Comparison of ENCODE assay signal across 8 mouse cellular contexts in genomic region chr8:108713346-108714142, GRCm38 (mm10).
DNase-seq lines count a peak whose midpoint lies in the region; ATAC-seq and TF ChIP-seq lines count a peak whose summit lies in the region.

No protein-coding gene starts in this region.

- H3K4me1 ChIP-seq in heart, embryonic 14.5 days (ENCODE audit: control insufficient read depth in 2 of 2, insufficient read depth in 2 of 2, low read length in 2 of 2): peaks cover 53 to 85% of the 10 kb centered on the region in 2 experiments
- H3K4me1 ChIP-seq in cortical plate, adult 2 months (ENCODE audit: control insufficient read depth, insufficient read depth, low read length): no peaks in the 10 kb centered on the region
- H3K4me1 ChIP-seq in hindbrain, postnatal 0 days (ENCODE audit: insufficient read depth, low read length): no peaks in the 10 kb centered on the region
- H3K4me1 ChIP-seq in midbrain, embryonic 15.5 days: peaks cover 88% of the 10 kb centered on the region

- TF ChIP-seq POLR2A in cortical plate, adult 2 months (IDR thresholded peaks at IDR 0.05; ENCODE audit: extremely low read depth, insufficient read depth, low read length): no peak

- no peaks in the 10 kb centered on the region for H3K36me3 ChIP-seq in heart, embryonic 14.5 days (ENCODE audit: control insufficient read depth, insufficient read depth, low read length)
- no peaks in the 10 kb centered on the region for H3K36me3 ChIP-seq in hindbrain, postnatal 0 days (ENCODE audit: insufficient read depth, low read length)
- no peaks in the 10 kb centered on the region for H3K36me3 ChIP-seq in midbrain, embryonic 15.5 days (replicated peaks)

- peak overlapping the region; percentile 76 to 84 for H3K27ac ChIP-seq in heart, embryonic 14.5 days (replicated peaks in 1 of 2; ENCODE audit: control insufficient read depth in 1 of 2, insufficient read depth in 1 of 2, low read depth in 2 of 2, low read length in 2 of 2)
- H3K27ac ChIP-seq in cortical plate, adult 2 months (ENCODE audit: insufficient read depth, low read length): peak overlapping the region; percentile 68; the same call in 1 of the 2 replicates
- H3K27ac ChIP-seq in hindbrain, postnatal 0 days: peak overlapping the region; percentile 79
- H3K27ac ChIP-seq in midbrain, embryonic 15.5 days: peak overlapping the region; percentile 100

- H3K4me3 ChIP-seq in heart, embryonic 14.5 days (ENCODE audit: control insufficient read depth in 1 of 2, insufficient read depth in 1 of 2, low read depth in 1 of 2, low read length in 2 of 2): peak overlapping the region; percentile 2 to 75; a peak in 3 of 4 replicates
- H3K4me3 ChIP-seq in cortical plate, adult 2 months (ENCODE audit: insufficient read depth, low read length): peak overlapping the region; percentile 51; the same call in 1 of the 2 replicates
- H3K4me3 ChIP-seq in hindbrain, postnatal 0 days (ENCODE audit: low read length): peak overlapping the region; percentile 54
- peak overlapping the region; percentile 82 for H3K4me3 ChIP-seq in midbrain, embryonic 15.5 days

- no peaks in the 10 kb centered on the region for H3K9me3 ChIP-seq in heart, embryonic 14.5 days (ENCODE audit: control insufficient read depth, low read length)
- H3K9me3 ChIP-seq in hindbrain, postnatal 0 days (ENCODE audit: low read length): no peaks in the 10 kb centered on the region
- H3K9me3 ChIP-seq in midbrain, embryonic 15.5 days: no peaks in the 10 kb centered on the region

- no peak for DNase-seq in heart, adult 18-20 months
- no peak for DNase-seq in hindbrain, postnatal 0 days (ENCODE audit: low spot score)
- no peak for DNase-seq in cerebellum, adult 9-11 months
- DNase-seq in retina, embryonic 14.5 days (ENCODE audit: low spot score): no peak
- no peak for DNase-seq in layer of hippocampus, postnatal 36 days

- TF ChIP-seq CTCF in cortical plate, adult 2 months (IDR thresholded peaks at IDR 0.05; ENCODE audit: extremely low read depth, insufficient read depth, low read length): no peak
- TF ChIP-seq CTCF in hindbrain, postnatal 0 days (IDR thresholded peaks at IDR 0.05; ENCODE audit: low read depth): no peak

- H3K27me3 ChIP-seq in heart, embryonic 14.5 days (ENCODE audit: control insufficient read depth, insufficient read depth, low read length): no peaks in the 10 kb centered on the region
- peaks cover 33% of the 10 kb centered on the region for H3K27me3 ChIP-seq in hindbrain, postnatal 0 days (ENCODE audit: insufficient read depth, low read length)
- no peaks in the 10 kb centered on the region for H3K27me3 ChIP-seq in midbrain, embryonic 15.5 days (replicated peaks)

- peak overlapping the region; percentile 83 for H3K9ac ChIP-seq in heart, embryonic 14.5 days (ENCODE audit: low read length)
- peak overlapping the region; percentile 75; the same call in 1 of the 2 replicates for H3K9ac ChIP-seq in hindbrain, postnatal 0 days (replicated peaks; ENCODE audit: low read length)
- peak overlapping the region; percentile 79 for H3K9ac ChIP-seq in midbrain, embryonic 15.5 days

- WGBS in heart, embryonic 14.5 days: 29% methylated on average over 19 of the region's 19 CpGs
- 32% methylated on average over 19 of the region's 19 CpGs for WGBS in hindbrain, postnatal 0 days
- WGBS in midbrain, embryonic 15.5 days: 10% methylated on average over 19 of the region's 19 CpGs

- no peak for ATAC-seq in heart, embryonic 14.5 days (ENCODE audit: insufficient number of reproducible peaks, insufficient read depth, low FRiP score, low read depth)
- ATAC-seq in hindbrain, postnatal 0 days: no peak
- ATAC-seq in midbrain, embryonic 15.5 days (replicated peaks): no peak

- peak overlapping the region; percentile 72 for H3K4me2 ChIP-seq in heart, embryonic 14.5 days (ENCODE audit: low read length)
- H3K4me2 ChIP-seq in hindbrain, postnatal 0 days (ENCODE audit: low read depth, low read length): peak overlapping the region; percentile 94
- peak overlapping the region; percentile 91 for H3K4me2 ChIP-seq in midbrain, embryonic 15.5 days
